Mouse (Mus musculus) brain, embryonic 14.5 days (tissue): Measurements from ENCODE around the gene Bcas1. TPM values are rescaled to one million over a fixed set of nuclear protein-coding genes. Genes with fewer than 3 reads are reported as not detected.

Experiments used
- DNase-seq: peaks from one replicate; pipeline ENCODE4 v3.0.0-alpha.2; 2011; ENCODE audit warnings: low read depth
- CTCF ChIP-seq: fragments of 200-500 bp; IDR thresholded peaks from 2 replicates; pipeline ENCODE4 v1.5.1; 2012; ENCODE audit warnings: inconsistent platforms, mild to moderate bottlenecking, moderate library complexity, borderline replicate concordance; ENCODE audit not compliant: insufficient read depth, insufficient read length; ENCODE audit errors: extremely low read depth
- POLR2A ChIP-seq: fragments of 200-500 bp; IDR thresholded peaks from 2 replicates; pipeline ENCODE4 v1.6.1; 2012; ENCODE audit warnings: mild to moderate bottlenecking, inconsistent platforms, borderline replicate concordance; ENCODE audit not compliant: poor library complexity, insufficient read depth, insufficient read length, severe bottlenecking; ENCODE audit errors: extremely low read depth
- polyA plus RNA-seq: library from polyadenylated mRNA; depleted of rRNA; stranded (reverse); fragments of >200 nt; gene quantifications from 2 replicates; pipeline ENCODE4 v1.2.3, GENCODE M21; 2012; rRNA removed

Bcas1 gene
- polyA plus RNA-seq, 1 experiment = 9.4 TPM

DNA sequence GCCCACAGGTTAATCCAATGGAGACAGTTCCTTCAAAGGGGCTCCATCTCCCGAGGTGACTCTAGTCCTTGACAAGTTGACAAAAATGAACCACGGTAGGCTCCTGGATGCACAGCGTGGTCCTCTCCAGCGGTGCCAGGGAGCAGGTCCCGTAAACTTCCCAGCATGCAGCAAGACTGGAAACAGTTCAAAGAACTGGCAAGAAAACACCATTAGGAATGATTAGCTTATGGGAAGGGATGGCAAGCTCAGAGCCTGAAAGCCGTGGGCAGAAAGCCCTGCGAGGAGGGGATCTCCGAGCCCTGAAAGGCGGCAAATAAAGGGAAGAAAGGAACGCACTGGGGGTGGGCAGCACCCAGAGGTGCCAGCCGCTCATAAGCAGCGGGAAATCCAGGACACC, 122.9 kb downstream of the Bcas1 start:
- DNase-seq = peak; percentile 87
- TF ChIP-seq CTCF (no peak), POLR2A (no peak)

DNA sequence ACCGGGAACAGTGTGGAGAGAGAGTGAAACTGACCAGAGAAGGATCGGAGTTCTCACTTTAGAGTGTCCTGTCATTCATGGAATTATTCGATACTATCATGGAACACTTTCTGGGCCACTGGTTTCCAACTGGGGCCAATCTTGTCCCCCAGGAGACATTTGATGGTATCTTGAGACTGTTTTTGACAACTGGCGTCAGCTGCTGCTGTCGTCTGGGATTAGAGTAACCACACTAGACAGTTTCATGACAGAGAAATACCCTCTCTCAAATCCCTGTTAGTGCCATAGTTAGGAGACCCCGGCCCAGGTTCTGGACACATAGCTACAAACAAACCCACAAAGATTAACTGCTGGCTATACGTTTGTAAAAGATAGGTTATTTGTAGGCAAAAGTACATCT, 124.0 kb downstream of the Bcas1 start:
- TF ChIP-seq CTCF (no peak), POLR2A (no peak)

DNA sequence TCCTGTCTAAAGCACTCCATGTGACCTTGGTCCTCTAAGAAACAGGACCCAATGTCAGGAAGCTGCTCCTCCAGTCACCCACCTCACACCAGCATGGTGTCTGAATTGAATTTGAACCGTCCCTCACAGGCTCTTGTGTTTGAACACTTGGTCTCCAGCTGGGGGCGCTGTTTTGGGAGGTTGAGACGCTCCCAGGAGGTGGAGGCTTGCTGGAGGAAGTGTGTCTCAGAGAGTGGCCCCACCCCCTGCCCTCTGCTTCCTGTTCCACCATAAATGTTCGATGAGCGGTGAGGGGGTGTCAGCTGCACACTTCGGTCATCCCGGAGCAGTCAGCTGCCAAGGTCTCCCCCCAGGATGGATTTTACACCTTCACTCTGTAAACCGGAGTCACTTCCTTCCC, 124.8 kb downstream of the Bcas1 start:
- no peak for TF ChIP-seq POLR2A
- no peak for TF ChIP-seq CTCF
- no peak for DNase-seq

More for the DNA sequence above, 124.0 kb downstream of the Bcas1 start:
- DNase-seq = no peak

Other genes with a start within 250 kb of the Bcas1 start
- gene Pfdn4, start 68.6 kb upstream of the Bcas1 start, polyA plus RNA-seq = 55.5 and 55.6 TPM in 2 replicates
- gene Cyp24a1, start 69.3 kb upstream of the Bcas1 start, polyA plus RNA-seq = 0.16 TPM in 2 replicates
- gene 4930470P17Rik, start 174.2 kb upstream of the Bcas1 start, polyA plus RNA-seq = not detected in 2 replicates